Mouse (Mus musculus) thymus, adult 2 months (tissue): ENCODE results near the gene Bckdhb.

Source experiments
- CTCF ChIP-seq: fragments of 200-500 bp; IDR thresholded peaks from 2 replicates; pipeline ENCODE4 v1.5.1; 2012; ENCODE audit warnings: mild to moderate bottlenecking, control low read depth, low read length, moderate library complexity, borderline replicate concordance; ENCODE audit not compliant: control insufficient read depth, poor library complexity, insufficient read depth; ENCODE audit errors: extremely low read depth
- POLR2A ChIP-seq: fragments of 200-500 bp; IDR thresholded peaks from 2 replicates; pipeline ENCODE4 v1.6.1; 2012; ENCODE audit warnings: mild to moderate bottlenecking, low read length, control low read depth, moderate library complexity; ENCODE audit not compliant: control insufficient read depth, poor library complexity, insufficient read depth; ENCODE audit errors: extremely low read depth

DNA sequence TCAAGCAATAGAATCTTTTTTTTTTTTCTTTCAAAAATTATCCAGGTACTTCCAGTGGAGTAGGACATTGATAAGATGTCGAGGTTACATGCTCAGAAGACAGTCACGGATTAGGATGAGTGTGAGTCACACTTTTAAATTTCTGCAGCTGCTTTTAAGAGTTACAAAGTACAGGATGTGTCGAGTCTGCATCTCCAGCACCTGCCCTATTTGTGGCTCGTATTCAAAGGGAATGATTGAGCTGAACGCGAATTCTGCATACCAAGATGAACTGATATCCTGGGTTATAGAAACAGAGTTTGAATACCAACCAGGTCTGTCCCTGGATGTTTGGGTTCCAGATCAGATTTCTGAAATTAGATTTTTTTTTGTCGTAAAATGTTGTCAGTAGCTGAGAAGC is 56.3 kb downstream of the Bckdhb start:
- TF ChIP-seq POLR2A, result no peak
- TF ChIP-seq CTCF, result no peak
